Mouse (Mus musculus) urinary bladder, postnatal 0 days (tissue): ENCODE measurements around the gene Elk1. TPM values are rescaled to one million over a fixed set of nuclear protein-coding genes. Genes with fewer than 3 reads are reported as not detected.

Experiments
- polyA plus RNA-seq: library from polyadenylated mRNA; unstranded; fragments of >200 nt; fragmentation: Nextera tagmentation; extraction: Ambion mirVana; gene quantifications from 2 replicates; pipeline ENCODE4 v1.2.1, GENCODE M21; 2015

The Elk1 gene
- polyA plus RNA-seq: 10.9 and 12.1 TPM in 2 replicates

DNA sequence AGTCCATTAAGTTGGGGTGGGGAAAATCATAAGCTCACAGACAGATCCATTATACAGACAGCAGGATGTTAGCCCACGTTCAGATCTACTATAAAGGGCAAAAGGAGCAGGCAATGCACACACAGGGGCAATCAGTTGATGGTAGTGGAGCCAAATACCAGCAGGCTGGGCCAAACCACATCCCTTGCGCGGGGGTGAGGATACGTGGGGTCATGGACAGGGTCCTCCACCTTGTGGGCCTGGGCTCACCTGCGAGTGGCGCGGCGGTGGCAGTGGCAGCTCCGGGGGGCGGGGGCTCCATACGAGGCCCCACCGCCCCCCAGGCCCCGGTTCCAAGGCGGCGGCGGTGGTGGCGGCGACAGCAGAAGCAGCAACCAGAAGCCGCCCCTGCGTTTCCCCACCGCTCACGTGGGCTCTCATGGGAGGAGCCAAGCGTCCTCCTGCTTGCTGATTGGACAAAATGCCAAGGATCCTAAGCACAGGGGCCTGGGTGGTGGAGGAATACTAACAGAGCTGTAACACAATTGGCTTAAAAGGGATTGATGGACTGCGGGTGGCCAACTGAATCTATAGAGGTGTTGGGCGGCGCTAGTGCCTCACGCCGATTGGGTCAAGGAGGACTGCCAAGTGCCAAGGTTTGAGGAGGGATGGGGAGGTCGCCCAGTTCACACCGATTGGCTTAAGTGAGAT is at the start of gene Elk1:
Gene Elk1, minus strand, starts transcription at position 418 of the 690 bp plus-strand sequence.

DNA sequence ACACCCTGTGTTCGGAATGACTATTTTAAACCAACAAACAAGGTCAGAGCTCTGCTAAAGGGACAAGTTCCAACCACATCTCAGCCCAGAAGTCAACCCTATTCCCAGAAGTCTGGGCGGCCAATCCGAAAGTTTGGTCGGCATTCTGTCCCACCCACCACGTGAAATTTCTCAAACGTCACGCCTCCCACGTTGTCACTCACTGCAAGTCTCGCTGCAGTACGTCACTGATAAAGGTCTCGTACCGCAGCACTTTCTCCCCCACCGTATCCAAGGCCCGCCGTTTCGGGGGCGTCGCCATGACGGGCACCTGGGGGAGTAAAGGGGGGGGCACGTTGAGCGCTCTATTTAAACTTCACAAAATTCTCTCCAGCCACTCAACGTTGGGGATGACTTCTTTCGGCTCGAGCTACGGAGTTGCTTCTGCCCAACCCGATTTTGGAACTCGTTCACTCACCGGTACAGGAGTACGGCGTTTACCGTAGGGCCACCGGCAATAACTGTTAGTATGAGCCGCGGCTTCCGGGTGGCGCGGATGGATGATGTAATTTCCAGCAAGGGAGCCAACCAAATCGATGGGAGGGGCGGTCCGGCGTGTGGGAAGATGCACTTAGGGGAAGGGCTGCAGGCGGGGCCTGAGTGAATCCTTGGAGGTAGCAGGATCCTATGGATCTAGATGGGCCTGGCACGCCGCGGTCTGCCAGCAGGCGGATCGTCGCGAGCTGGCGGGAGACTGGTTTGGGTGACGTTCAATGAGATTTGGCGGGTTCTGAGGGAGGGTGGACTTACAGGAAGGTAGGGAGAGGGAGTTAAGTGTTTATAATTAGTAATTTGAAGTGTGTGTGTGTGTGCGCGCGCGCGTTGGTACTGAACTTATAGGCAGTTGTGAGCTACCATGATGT is 11.3 kb upstream of the Elk1 start, which contains the start of gene Uxt:
Gene Uxt, minus strand, starts transcription at position 541 of the 902 bp plus-strand sequence.

DNA sequence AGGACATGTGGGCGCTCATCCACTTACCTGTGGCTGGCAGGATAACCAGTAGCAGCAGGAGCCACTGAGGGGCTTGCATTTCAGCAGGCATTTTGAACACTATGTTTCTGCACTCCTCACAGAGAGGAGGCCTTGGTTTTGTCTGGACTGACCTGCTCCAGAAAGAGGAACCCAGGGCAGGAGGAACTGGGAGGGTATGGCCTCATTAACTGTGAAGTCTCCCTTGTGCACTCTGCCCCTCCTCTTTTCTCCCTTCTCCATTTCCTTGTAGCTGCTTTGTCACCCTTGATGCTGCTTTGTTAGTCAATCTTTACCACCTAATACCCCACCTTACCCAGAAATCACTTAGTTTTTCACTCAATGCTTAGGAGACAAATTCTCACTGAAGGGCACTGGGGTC is 19.0 kb downstream of the Elk1 start, which contains the start of gene Cfp:
Gene Cfp, minus strand, starts transcription at position 192 of the 400 bp plus-strand sequence.

DNA sequence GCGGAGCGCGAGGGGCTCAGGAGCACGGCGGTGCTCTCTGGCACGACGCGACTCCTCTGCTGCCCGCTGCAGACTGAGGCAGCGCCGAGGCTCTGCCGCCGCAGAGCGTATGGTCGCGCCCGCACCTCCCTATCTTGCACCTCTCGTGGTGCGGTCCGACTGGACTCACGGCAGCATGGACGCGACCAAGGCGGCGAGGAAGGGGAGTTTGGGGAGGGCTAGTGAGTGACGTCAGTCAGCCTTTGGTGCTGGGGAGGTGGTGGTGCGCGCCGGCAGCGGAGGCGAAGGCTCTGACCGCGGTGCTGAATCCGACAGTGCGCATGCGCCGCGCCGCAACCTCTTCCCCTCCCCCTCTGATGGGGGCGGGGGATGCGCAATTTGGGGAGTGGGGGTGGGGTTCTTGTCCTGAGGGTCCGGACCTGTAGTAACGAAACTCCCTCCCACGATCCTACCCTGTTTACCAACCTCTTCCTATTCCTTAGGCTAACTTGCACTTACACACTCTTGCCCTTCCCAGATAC is 29.5 kb downstream of the Elk1 start, which contains the start of gene Syn1:
Gene Syn1, minus strand, starts transcription at position 161 of the 521 bp plus-strand sequence.

Other genes with a start within 250 kb of the Elk1 start
- gene Usp11, start 246.7 kb downstream of the Elk1 start, polyA plus RNA-seq: 5.1 and 5.3 TPM in 2 replicates
- 81.0 and 84.1 TPM in 2 replicates for gene Araf, start 152.8 kb downstream of the Elk1 start, polyA plus RNA-seq
- 81.1 and 163 TPM in 2 replicates for gene Timp1, start 80.4 kb downstream of the Elk1 start, polyA plus RNA-seq
- gene Syn1, start 29.6 kb downstream of the Elk1 start, polyA plus RNA-seq: 0.37 and 0.40 TPM in 2 replicates
- gene Cfp, start 19.1 kb downstream of the Elk1 start, polyA plus RNA-seq: 17.6 and 69.0 TPM in 2 replicates
- 52.4 and 55.8 TPM in 2 replicates for gene Uxt, start 11.4 kb upstream of the Elk1 start, polyA plus RNA-seq
- gene Zfp182, start 111.7 kb upstream of the Elk1 start, polyA plus RNA-seq: 2.5 and 3.2 TPM in 2 replicates
- not detected in 2 replicates for gene Spaca5, start 117.8 kb upstream of the Elk1 start, polyA plus RNA-seq
- gene Zfp300, start 138.9 kb upstream of the Elk1 start, polyA plus RNA-seq: 0.77 and 0.87 TPM in 2 replicates
- not detected in 2 replicates for gene Ssxa1, start 165.2 kb upstream of the Elk1 start, polyA plus RNA-seq
- not detected in 2 replicates for gene Gm21876, start 225.0 kb upstream of the Elk1 start, polyA plus RNA-seq